Mouse (Mus musculus) hindbrain, embryonic 11.5 days (tissue): ENCODE measurements at regions not wholly inside any gene's neighbourhood (a gene's known extent, or its start where the extent isn't known, plus 50 kb on each side); places are given as distances from the start of the nearest gene placed in this dataset.

Experiments used
- ATAC-seq: fragments of 200-750 bp; cut with Nextera tagmentation; 2 replicates; pipeline ENCODE4 v1.8.0; 2017; ENCODE audit warnings: mild to moderate bottlenecking, moderate TSS enrichment, moderate library complexity; ENCODE audit not compliant: low FRiP score
- DNase-seq: peaks from one replicate; pipeline ENCODE4 v3.0.0-alpha.2; 2015; ENCODE audit warnings: low spot score
- H3K27ac ChIP-seq: fragments of 300-500 bp; sonication (generic); 2 replicates; pipeline ENCODE4 v1.5.1; 2014; ENCODE audit warnings: mild to moderate bottlenecking, low read depth, low read length
- H3K27me3 ChIP-seq: fragments of 300-500 bp; sonication (generic); 2 replicates; pipeline ENCODE4 v1.6.1; 2014; ENCODE audit warnings: mild to moderate bottlenecking, low read length, moderate library complexity, mixed read lengths; ENCODE audit not compliant: control insufficient read depth, insufficient read depth
- H3K36me3 ChIP-seq: fragments of 300-500 bp; sonication (generic); 2 replicates; pipeline ENCODE4 v1.6.1; 2014; ENCODE audit warnings: mild to moderate bottlenecking, low read length, moderate library complexity, mixed read lengths; ENCODE audit not compliant: control insufficient read depth, insufficient read depth
- H3K4me1 ChIP-seq: fragments of 300-500 bp; sonication (generic); replicated peaks from 2 replicates; pipeline ENCODE4 v1.6.1; 2014; ENCODE audit warnings: low read length, mixed read lengths; ENCODE audit not compliant: control insufficient read depth, insufficient read depth
- H3K4me2 ChIP-seq: fragments of 300-500 bp; sonication (generic); replicated peaks from 2 replicates; pipeline ENCODE4 v1.6.1; 2014; ENCODE audit warnings: mild to moderate bottlenecking, low read depth, low read length
- H3K4me3 ChIP-seq: fragments of 300-500 bp; sonication (generic); 2 replicates; pipeline ENCODE4 v1.5.1; 2014; ENCODE audit warnings: low read depth, low read length
- H3K9ac ChIP-seq: fragments of 300-500 bp; sonication (generic); 2 replicates; pipeline ENCODE4 v1.6.1; 2014; ENCODE audit warnings: low read depth, low read length
- H3K9me3 ChIP-seq: fragments of 300-500 bp; sonication (generic); 2 replicates; pipeline ENCODE4 v1.6.1; 2016; ENCODE audit warnings: low read length; ENCODE audit not compliant: control insufficient read depth
- WGBS: fragments of 180-500 bp; shearing (Covaris S2); extraction: QIAGEN DNeasy Blood & Tissue Kit; methylation state at CpG from one replicate; pipeline ENCODE4 v1.1.7; 2014; 5-methylcytosine and 5-hydroxymethylcytosine counted together

DNA sequence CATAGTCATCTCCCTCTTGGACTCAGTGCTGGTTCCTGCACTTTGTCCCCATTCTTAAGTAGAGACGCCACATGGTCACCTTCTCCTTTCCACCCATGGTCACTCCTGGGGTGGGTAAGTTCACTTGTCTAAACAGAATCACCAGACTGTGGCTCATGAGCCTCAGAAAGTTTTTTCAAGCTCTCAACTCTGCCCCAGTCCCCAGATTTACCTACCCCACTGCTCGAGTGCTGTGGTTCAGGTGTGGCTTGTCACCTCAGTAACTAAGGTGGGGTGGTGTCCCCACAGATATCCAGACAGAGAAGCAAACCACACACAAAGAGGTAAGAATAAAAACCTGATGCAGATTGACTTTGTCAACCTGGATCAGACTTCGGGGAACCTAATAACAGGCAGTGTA, 87.6 kb downstream of the Rpl10-ps3 start:
- no peak for ATAC-seq
- no peak overlapping the region for H3K27ac ChIP-seq
- H3K27me3 ChIP-seq, result no peaks in the 10 kb centered on the region
- no peak for DNase-seq
- no peaks in the 10 kb centered on the region for H3K9me3 ChIP-seq
- H3K36me3 ChIP-seq, result no peaks in the 10 kb centered on the region
- WGBS, result 83% methylated on average over 3 of the region's 3 CpGs
- H3K9ac ChIP-seq, result no peak overlapping the region
- no peaks in the 10 kb centered on the region for H3K4me1 ChIP-seq
- H3K4me2 ChIP-seq, result no peak overlapping the region
- H3K4me3 ChIP-seq, result no peak overlapping the region

GRCm38 (mm10) chr9:50244982-50245671, 99.6 kb downstream of the Rpl10-ps3 start:
- Histone ChIP-seq H3K4me2 (no peak overlapping the region), H3K4me1 (no peaks in the 10 kb centered on the region), H3K4me3 (no peak overlapping the region), H3K27ac (peak overlapping the region; percentile 58), H3K36me3 (no peaks in the 10 kb centered on the region), H3K9me3 (no peaks in the 10 kb centered on the region), H3K9ac (no peak overlapping the region), H3K27me3 (no peaks in the 10 kb centered on the region)
- ATAC-seq (peak; percentile 93), DNase-seq (peak; percentile 77)
- whole genome bisulfite sequencing, result 38% methylated on average over 5 of the region's 5 CpGs

DNA sequence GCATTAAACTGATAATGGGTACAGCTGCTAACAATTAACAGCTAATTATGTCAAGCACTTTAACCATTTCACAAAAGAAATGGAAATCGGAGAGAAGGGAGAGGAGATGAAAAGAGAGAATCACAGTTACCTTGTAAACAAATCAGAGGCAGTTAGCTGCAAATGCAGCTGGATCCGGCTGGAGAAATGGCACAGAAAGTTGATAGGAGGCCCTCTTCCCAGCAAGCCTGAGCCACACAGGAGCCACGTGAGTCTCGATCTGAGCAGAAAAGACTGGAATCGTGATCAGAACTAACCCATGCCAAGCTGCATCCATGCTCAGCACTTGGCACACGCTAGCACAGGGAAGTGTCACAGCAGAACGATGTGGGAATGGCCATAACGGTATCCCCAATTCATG, 103.8 kb downstream of the Rpl10-ps3 start:
- WGBS, result 62% methylated on average over 8 of the region's 8 CpGs
- ATAC-seq (no peak), DNase-seq (no peak)
- Histone ChIP-seq H3K4me3 (no peak overlapping the region), H3K36me3 (no peaks in the 10 kb centered on the region), H3K4me2 (no peak overlapping the region), H3K4me1 (peaks cover 1% of the 10 kb centered on the region; the same call in 1 of the 2 replicates), H3K9ac (no peak overlapping the region), H3K27me3 (no peaks in the 10 kb centered on the region), H3K27ac (no peak overlapping the region), H3K9me3 (no peaks in the 10 kb centered on the region)

DNA sequence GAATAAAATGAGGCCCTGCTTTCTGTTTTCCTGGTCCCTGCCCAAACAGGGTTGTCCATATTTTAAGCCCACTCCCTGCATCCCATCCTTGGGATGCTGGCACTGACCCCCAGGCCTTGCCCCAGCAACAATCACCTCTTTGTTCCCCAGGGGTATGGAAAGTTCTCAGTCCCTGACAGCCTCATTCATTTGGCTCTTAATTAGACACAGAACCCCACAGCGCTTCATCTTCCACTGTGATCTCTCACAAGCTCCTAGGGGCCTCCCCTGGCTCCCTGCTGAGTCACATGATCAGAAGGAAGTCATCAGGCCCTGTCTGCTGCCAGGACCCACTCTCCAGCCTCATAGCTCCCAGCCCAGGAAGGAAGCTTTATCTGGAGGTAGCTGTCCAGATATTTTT, 108.9 kb downstream of the Rpl10-ps3 start:
- ATAC-seq (peak; percentile 60), DNase-seq (peak; percentile 50)
- 4% methylated on average over 1 of the region's 1 CpGs for WGBS

GRCm38 (mm10) chr9:50234655-50235054, 110.1 kb downstream of the Rpl10-ps3 start:
- WGBS, result 81% methylated on average over 6 of the region's 6 CpGs
- Histone ChIP-seq H3K9me3 (no peaks in the 10 kb centered on the region), H3K4me2 (no peak overlapping the region), H3K27ac (no peak overlapping the region), H3K4me1 (peaks cover 5% of the 10 kb centered on the region; the same call in 1 of the 2 replicates), H3K36me3 (no peaks in the 10 kb centered on the region), H3K9ac (no peak overlapping the region), H3K4me3 (no peak overlapping the region), H3K27me3 (no peaks in the 10 kb centered on the region)
- ATAC-seq, result no peak
- no peak for DNase-seq

More for the DNA sequence above, 108.9 kb downstream of the Rpl10-ps3 start:
- H3K4me3 ChIP-seq, result no peak overlapping the region
- H3K27me3 ChIP-seq, result no peaks in the 10 kb centered on the region
- no peak overlapping the region for H3K9ac ChIP-seq
- peak overlapping the region; percentile 37; the same call in 1 of the 2 replicates for H3K27ac ChIP-seq
- no peaks in the 10 kb centered on the region for H3K36me3 ChIP-seq
- no peaks in the 10 kb centered on the region for H3K9me3 ChIP-seq
- H3K4me1 ChIP-seq, result peaks cover 3% of the 10 kb centered on the region; the same call in 1 of the 2 replicates
- H3K4me2 ChIP-seq, result no peak overlapping the region

GRCm38 (mm10) chr9:50232958-50233510, 111.7 kb downstream of the Rpl10-ps3 start:
- Histone ChIP-seq H3K9ac (no peak overlapping the region), H3K36me3 (no peaks in the 10 kb centered on the region), H3K27me3 (no peaks in the 10 kb centered on the region), H3K4me1 (peaks cover 5% of the 10 kb centered on the region; the same call in 1 of the 2 replicates), H3K27ac (no peak overlapping the region), H3K4me2 (no peak overlapping the region), H3K4me3 (no peak overlapping the region), H3K9me3 (no peaks in the 10 kb centered on the region)
- 92% methylated on average over 4 of the region's 4 CpGs for WGBS
- DNase-seq (no peak), ATAC-seq (no peak)

DNA sequence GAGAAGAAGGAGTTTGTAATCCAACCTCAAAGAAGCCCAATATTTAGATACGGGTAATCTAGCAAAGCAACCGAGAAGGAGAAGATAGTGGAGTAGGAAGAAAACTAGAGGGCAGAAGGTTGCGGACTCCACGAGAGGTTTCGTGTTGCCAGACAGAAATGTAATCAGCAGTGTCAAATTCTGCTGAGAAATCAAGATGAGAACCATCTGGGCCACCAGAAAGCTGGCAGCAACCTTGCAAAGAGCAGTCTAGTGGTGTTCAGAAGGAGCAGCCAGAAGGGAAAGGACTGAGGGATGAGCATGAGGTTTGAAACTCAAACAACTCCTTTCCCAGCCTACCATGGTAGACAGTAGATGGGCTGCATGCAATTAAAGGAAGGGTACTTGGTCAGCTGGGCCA, 134.3 kb downstream of the Rpl10-ps3 start:
- no peak overlapping the region for H3K4me2 ChIP-seq
- H3K36me3 ChIP-seq, result no peaks in the 10 kb centered on the region
- H3K27me3 ChIP-seq, result no peaks in the 10 kb centered on the region
- no peak for DNase-seq
- WGBS, result 74% methylated on average over 5 of the region's 5 CpGs
- H3K9ac ChIP-seq, result no peak overlapping the region
- no peak overlapping the region for H3K4me3 ChIP-seq
- ATAC-seq, result no peak
- H3K27ac ChIP-seq, result no peak overlapping the region
- H3K9me3 ChIP-seq, result no peaks in the 10 kb centered on the region
- no peaks in the 10 kb centered on the region for H3K4me1 ChIP-seq

GRCm38 (mm10) chr9:50199422-50200218, 145.1 kb downstream of the Rpl10-ps3 start:
- 79% methylated on average over 7 of the region's 7 CpGs for WGBS
- Histone ChIP-seq H3K4me3 (no peak overlapping the region), H3K27me3 (no peaks in the 10 kb centered on the region), H3K4me1 (no peaks in the 10 kb centered on the region), H3K27ac (no peak overlapping the region), H3K9ac (no peak overlapping the region), H3K4me2 (no peak overlapping the region), H3K36me3 (no peaks in the 10 kb centered on the region), H3K9me3 (no peaks in the 10 kb centered on the region)
- no peak for DNase-seq
- no peak for ATAC-seq
